Mouse (Mus musculus): Measurements from ENCODE around the gene 1700018B08Rik. TPM values are rescaled to one million over a fixed set of nuclear protein-coding genes. Genes with fewer than 3 reads are reported as not detected.

1700018B08Rik gene
- total RNA-seq, 1 experiment from 2014 or later: not detected

GRCm38 (mm10) chr8:121570335-121570734, 26.2 kb upstream of the 1700018B08Rik start:
- ATAC-seq (replicated peaks; ENCODE audit: insufficient number of reproducible peaks, low FRiP score, low TSS enrichment, poor library complexity, severe bottlenecking): peak; percentile 48

GRCm38 (mm10) chr8:121568321-121568720, 24.2 kb upstream of the 1700018B08Rik start:
- ATAC-seq (replicated peaks; ENCODE audit: insufficient number of reproducible peaks, low FRiP score, low TSS enrichment, poor library complexity, severe bottlenecking): no peak

GRCm38 (mm10) chr8:121563701-121564100, 19.6 kb upstream of the 1700018B08Rik start:
- ATAC-seq (replicated peaks; ENCODE audit: insufficient number of reproducible peaks, low FRiP score, low TSS enrichment, poor library complexity, severe bottlenecking): no peak

- no peak for ATAC-seq (replicated peaks; ENCODE audit: insufficient number of reproducible peaks, low FRiP score, low TSS enrichment, poor library complexity, severe bottlenecking)
These were observed 18.8 kb upstream of the 1700018B08Rik start for GRCm38 (mm10) chr8:121562941-121563351.

GRCm38 (mm10) chr8:121561636-121562345, 17.7 kb upstream of the 1700018B08Rik start:
- ATAC-seq (replicated peaks; ENCODE audit: insufficient number of reproducible peaks, low FRiP score, low TSS enrichment, poor library complexity, severe bottlenecking): no peak

GRCm38 (mm10) chr8:121560432-121561100, 16.4 kb upstream of the 1700018B08Rik start:
- ATAC-seq (replicated peaks; ENCODE audit: insufficient number of reproducible peaks, low FRiP score, low TSS enrichment, poor library complexity, severe bottlenecking): no peak

- no peak for ATAC-seq (replicated peaks; ENCODE audit: insufficient number of reproducible peaks, low FRiP score, low TSS enrichment, poor library complexity, severe bottlenecking)
These were observed 15.7 kb upstream of the 1700018B08Rik start for GRCm38 (mm10) chr8:121559801-121560200.

- ATAC-seq (replicated peaks; ENCODE audit: insufficient number of reproducible peaks, low FRiP score, low TSS enrichment, poor library complexity, severe bottlenecking): no peak
These were observed 14.4 kb upstream of the 1700018B08Rik start for GRCm38 (mm10) chr8:121558538-121558937.

GRCm38 (mm10) chr8:121557746-121558145, 13.6 kb upstream of the 1700018B08Rik start:
- ATAC-seq (replicated peaks; ENCODE audit: insufficient number of reproducible peaks, low FRiP score, low TSS enrichment, poor library complexity, severe bottlenecking): no peak

- ATAC-seq (replicated peaks; ENCODE audit: insufficient number of reproducible peaks, low FRiP score, low TSS enrichment, poor library complexity, severe bottlenecking): no peak
These were observed 9.8 kb upstream of the 1700018B08Rik start for GRCm38 (mm10) chr8:121553831-121554475.

- no peak for ATAC-seq (replicated peaks; ENCODE audit: insufficient number of reproducible peaks, low FRiP score, low TSS enrichment, poor library complexity, severe bottlenecking)
These were observed 8.4 kb upstream of the 1700018B08Rik start for GRCm38 (mm10) chr8:121552506-121552905.

GRCm38 (mm10) chr8:121551065-121551985, 7.2 kb upstream of the 1700018B08Rik start:
- ATAC-seq (replicated peaks; ENCODE audit: insufficient number of reproducible peaks, low FRiP score, low TSS enrichment, poor library complexity, severe bottlenecking): no peak

- ATAC-seq (replicated peaks; ENCODE audit: insufficient number of reproducible peaks, low FRiP score, low TSS enrichment, poor library complexity, severe bottlenecking): no peak
These were observed 5.9 kb upstream of the 1700018B08Rik start for GRCm38 (mm10) chr8:121550056-121550455.

- peak; percentile 79 for ATAC-seq (replicated peaks; ENCODE audit: insufficient number of reproducible peaks, low FRiP score, low TSS enrichment, poor library complexity, severe bottlenecking)
These were observed 3.0 kb upstream of the 1700018B08Rik start for GRCm38 (mm10) chr8:121547132-121547531.

- ATAC-seq (replicated peaks; ENCODE audit: insufficient number of reproducible peaks, low FRiP score, low TSS enrichment, poor library complexity, severe bottlenecking): no peak
These were observed 816 bp upstream of the 1700018B08Rik start for GRCm38 (mm10) chr8:121544936-121545335.

- no peak for ATAC-seq (replicated peaks; ENCODE audit: insufficient number of reproducible peaks, low FRiP score, low TSS enrichment, poor library complexity, severe bottlenecking)
These were observed 1.2 kb downstream of the 1700018B08Rik start for GRCm38 (mm10) chr8:121542901-121543300.

- ATAC-seq (replicated peaks; ENCODE audit: insufficient number of reproducible peaks, low FRiP score, low TSS enrichment, poor library complexity, severe bottlenecking): no peak
These were observed 2.3 kb downstream of the 1700018B08Rik start for GRCm38 (mm10) chr8:121541862-121542261.

- no peak for ATAC-seq (replicated peaks; ENCODE audit: insufficient number of reproducible peaks, low FRiP score, low TSS enrichment, poor library complexity, severe bottlenecking)
These were observed 11.7 kb downstream of the 1700018B08Rik start for GRCm38 (mm10) chr8:121532381-121532780.

- ATAC-seq (replicated peaks; ENCODE audit: insufficient number of reproducible peaks, low FRiP score, low TSS enrichment, poor library complexity, severe bottlenecking): no peak
These were observed 13.5 kb downstream of the 1700018B08Rik start for GRCm38 (mm10) chr8:121530639-121531038.
